Mouse (Mus musculus): ENCODE measurements at regions not wholly inside any gene's neighbourhood (a gene's known extent, or its start where the extent isn't known, plus 50 kb on each side); places are given as distances from the start of the nearest gene placed in this dataset.

- TF ChIP-seq POLR2A (IDR thresholded peaks at IDR 0.05; ENCODE audit: borderline replicate concordance, low read depth, low read length), result no peak
- TF ChIP-seq CTCF (IDR thresholded peaks at IDR 0.05; ENCODE audit: low read depth, low read length), result no peak
Observed at GRCm38 (mm10) chr6:127322398-127322797, 124.2 kb upstream of the Parp11 start.
